Mouse (Mus musculus) liver, embryonic 14.5 days (tissue): Measurements from ENCODE around the gene Pbp2.

Source experiments
- CTCF ChIP-seq: IDR thresholded peaks from 2 replicates; pipeline ENCODE4 v1.5.1; 2016; ENCODE audit warnings: antibody characterized with exemption, low read depth, control low read depth
- EP300 ChIP-seq: IDR thresholded peaks from 2 replicates; pipeline ENCODE4 v1.6.1; 2016; ENCODE audit warnings: antibody characterized with exemption, low read depth

GRCm38 (mm10) chr6:135331916-135332315, 21.7 kb upstream of the Pbp2 start:
- TF ChIP-seq EP300 (no peak), CTCF (no peak)
